Mouse (Mus musculus) MEL-GATA-1-ER (cell line): ENCODE data around the gene Trpm8.
A peak's percentile ranks its signal among the peaks of the same experiment; 100 is the strongest.

Experiments
- DNase-seq: peaks from one replicate; pipeline ENCODE4 v3.0.0-alpha.2; 2012; ENCODE audit warnings: low read depth; ENCODE audit errors: extremely low read depth

Trpm8 gene

DNA sequence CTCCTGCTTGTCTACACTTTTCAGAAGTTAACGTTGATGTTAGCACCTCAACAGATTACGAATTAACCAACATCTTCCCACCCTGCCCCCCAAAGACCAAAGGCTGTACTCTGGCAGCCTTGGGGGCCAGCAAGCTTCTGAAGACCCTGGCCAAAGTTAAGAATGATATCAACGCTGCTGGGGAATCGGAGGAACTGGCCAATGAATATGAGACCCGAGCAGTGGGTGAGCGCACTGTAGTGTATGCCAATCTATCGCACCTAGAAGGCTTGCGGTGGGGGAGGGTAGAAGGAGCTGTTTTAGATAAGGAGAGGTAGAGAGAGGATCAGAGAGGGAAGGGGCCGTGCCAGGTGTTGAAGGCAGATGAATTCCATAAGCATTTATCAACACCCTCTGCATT, 73.3 kb downstream of the Trpm8 start:
- DNase-seq, result no peak

GRCm38 (mm10) chr1:88355025-88355424, 77.6 kb downstream of the Trpm8 start:
- no peak for DNase-seq

DNA sequence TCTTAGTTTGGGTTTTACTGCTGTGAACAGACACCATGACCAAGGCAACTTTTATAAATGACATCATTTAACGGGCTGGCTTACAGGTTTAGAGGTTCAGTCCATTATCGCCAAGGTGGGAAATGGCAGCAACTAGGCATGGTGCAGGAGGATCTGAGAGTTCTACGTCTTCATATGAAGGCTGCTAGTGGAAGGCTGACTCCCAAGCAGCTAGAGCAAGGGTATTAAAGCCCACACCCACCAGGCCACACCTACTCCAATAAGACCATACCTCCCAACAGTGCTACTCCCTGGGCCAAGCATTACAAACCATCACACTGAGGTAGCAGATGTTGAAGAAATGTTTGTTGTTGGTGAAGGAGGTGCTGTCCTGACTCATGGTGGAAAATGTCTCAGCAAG, 78.2 kb downstream of the Trpm8 start:
- no peak for DNase-seq

DNA sequence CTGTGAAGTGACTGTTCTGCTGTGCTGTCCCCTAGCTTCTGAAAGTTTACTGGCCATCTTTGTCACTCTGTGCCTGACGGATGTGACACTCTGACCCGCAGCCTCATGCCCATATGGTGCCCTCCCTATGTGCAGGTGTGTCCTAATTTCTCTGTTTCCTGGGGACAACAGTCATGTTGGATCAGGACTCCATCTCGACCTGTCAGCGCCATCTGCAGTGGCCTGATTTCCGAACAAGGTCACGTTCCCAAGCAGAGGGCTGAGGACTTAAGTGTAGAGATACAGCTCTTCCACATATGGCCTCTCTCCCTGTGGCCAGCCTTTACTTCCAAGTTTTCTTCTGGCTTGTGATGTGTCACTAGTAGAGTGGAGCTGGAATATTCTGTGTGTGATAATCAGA, 79.2 kb downstream of the Trpm8 start:
- no peak for DNase-seq

GRCm38 (mm10) chr1:88357458-88358090, 80.1 kb downstream of the Trpm8 start:
- DNase-seq, result peak; percentile 1

DNA sequence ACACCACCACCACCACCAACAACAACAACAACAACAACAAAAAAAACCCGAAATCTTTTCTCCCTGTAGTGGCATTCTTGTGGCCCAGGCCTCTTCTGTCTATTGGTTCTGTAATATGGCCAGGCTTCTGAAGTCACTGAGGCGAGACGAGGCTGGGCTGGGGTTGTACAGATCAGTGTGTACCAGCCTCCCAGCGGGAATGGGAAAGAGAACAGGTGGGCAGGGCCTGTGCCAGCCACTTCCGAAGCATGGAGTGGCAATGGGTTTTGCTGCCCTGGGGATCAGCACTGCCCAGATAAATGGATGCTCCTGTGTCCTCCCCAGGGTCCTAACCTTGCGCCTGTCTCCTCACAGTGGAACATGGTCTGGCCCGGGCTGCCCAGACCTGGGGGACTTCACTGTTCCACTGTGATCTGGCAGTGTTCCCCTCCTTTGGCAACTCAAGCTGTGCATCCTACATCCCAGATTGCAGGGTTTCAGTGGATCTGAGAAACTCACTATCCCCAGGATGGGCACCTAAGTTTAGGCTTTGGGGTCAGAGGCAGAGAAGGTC, 80.7 kb downstream of the Trpm8 start:
- no peak for DNase-seq

GRCm38 (mm10) chr1:88361085-88361484, 83.6 kb downstream of the Trpm8 start:
- DNase-seq, result no peak

- DNase-seq, result no peak
These were observed 89.6 kb downstream of the Trpm8 start for GRCm38 (mm10) chr1:88366881-88367644.

GRCm38 (mm10) chr1:88378446-88378845, 101.0 kb downstream of the Trpm8 start:
- DNase-seq, result no peak

DNA sequence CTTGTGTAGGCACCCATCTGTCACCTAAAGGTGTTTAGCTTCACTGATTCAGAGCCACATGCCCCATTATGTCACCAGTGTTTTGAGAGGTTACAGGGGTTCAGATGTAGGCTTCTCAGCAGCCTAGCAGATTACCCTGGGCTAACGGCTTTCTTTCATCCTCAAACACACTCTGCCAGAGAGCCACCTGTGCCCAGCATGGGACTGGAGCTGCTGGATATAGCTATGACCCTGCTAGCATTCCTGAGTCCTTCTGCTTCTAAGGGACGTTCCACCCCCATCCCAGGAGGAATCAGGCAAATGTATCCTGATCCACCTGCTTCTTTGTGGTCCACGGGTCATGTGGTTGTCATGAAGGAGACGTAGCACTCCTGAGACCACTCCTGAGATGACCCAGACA, 114.2 kb downstream of the Trpm8 start:
- no peak for DNase-seq

- DNase-seq, result no peak
These were observed 115.9 kb downstream of the Trpm8 start for GRCm38 (mm10) chr1:88393321-88393720.

DNA sequence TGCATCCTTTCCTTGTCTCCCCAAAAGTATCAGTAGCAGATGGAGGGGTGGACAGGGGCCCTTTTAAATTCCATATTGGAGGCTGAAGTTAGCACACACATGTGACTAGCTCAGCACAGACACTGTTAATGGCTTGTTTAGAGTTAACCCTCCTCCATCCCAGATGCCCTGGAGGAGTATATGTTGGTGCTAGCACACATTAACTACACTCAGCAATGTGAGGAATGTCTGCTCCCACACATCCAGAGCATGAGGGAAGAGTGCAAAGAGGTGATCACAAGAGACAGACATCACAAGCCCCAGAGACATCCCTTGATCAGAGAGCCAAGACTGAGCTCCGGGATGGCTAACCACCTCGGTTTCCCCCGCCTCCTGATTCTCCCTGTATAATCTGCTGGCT, 125.9 kb downstream of the Trpm8 start:
- DNase-seq, result no peak

GRCm38 (mm10) chr1:88406078-88406806, 128.8 kb downstream of the Trpm8 start:
- DNase-seq, result no peak

- DNase-seq, result no peak
These were observed 129.3 kb downstream of the Trpm8 start, which contains the start of gene Spp2 for GRCm38 (mm10) chr1:88406807-88407198. Gene Spp2 (plus strand): TSS chr1:88406961.

DNA sequence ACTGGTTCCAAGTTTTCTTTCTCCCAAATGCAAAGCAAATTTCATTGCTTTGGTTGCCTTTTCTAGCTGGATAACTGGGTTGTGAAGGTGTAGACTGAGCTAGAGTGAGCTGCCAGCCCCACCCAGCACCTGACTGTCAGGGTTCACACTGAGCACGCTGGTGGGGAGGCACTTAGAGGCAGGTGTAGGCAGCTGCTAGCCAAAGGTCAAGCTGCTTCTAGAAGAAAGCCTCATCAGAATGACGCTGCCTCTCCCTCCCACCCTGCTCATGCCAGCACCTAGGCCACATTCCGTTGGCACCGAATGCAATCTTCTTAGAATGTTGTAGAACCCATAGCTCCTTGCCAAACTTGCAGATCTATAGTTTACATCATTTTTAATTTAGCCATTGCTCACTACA, 130.9 kb downstream of the Trpm8 start:
- DNase-seq, result no peak

DNA sequence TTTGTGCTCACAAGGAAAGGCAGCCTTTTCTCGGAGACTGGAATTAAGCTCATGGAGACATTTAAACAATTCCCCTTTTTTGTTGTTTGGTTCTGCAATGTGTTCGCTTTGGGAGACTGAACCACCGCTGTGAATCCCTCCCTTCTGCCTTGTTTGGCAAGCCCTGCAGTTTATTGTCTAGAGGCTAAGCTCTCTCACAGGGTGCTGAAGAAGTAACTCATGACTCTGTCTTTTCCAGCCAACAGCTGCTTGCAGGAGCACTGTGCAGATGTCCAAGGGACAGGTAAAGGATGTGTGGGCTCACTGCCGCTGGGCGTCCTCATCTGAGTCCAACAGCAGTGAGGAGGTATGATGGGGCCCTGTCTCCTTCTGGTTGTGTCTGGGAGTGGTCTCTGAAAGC, 134.6 kb downstream of the Trpm8 start:
- no peak for DNase-seq

- no peak for DNase-seq
These were observed 141.5 kb downstream of the Trpm8 start for GRCm38 (mm10) chr1:88418943-88419342.

- DNase-seq, result no peak
These were observed 144.6 kb downstream of the Trpm8 start for GRCm38 (mm10) chr1:88422045-88422444.

DNA sequence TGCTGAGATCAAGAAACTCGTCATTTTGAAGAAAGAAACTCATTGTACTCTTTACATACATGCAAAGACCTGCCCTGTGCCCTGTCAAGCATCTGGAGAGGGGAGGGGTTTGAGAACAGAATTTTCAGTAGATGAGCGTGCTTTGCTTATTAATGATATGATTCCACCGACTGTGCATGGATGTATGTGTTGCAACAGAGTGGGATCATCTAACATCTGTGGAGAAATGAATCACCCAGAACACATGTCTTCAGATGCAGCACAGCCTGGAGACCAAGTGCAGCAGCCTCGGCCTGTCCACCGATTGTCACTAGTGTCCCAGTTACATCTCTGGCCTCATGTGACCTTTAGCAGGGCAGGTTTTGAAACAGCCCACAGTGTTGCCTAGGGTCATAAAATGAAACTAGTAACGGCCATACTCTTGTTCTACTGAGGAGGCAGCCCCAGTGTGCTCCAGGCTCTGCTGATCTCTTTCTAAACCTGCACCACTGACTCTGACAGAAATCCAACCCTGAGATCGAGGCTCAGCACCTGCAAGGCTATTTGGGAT, 145.5 kb downstream of the Trpm8 start:
- no peak for DNase-seq

- DNase-seq, result no peak
These were observed 147.3 kb downstream of the Trpm8 start for GRCm38 (mm10) chr1:88424602-88425252.
